Mouse (Mus musculus) neural tube, embryonic 13.5 days (tissue): ENCODE measurements at regions not wholly inside any gene's neighbourhood (a gene's known extent, or its start where the extent isn't known, plus 50 kb on each side); places are given as distances from the start of the nearest gene placed in this dataset.
A peak's percentile ranks its signal among the peaks of the same experiment; 100 is the strongest.

Source experiments
- ATAC-seq: fragments of 200-750 bp; cut with Nextera tagmentation; 2 replicates; pipeline ENCODE4 v1.8.0; 2017; ENCODE audit warnings: low read depth, mild to moderate bottlenecking, moderate TSS enrichment, moderate library complexity
- H3K27ac ChIP-seq: fragments of 300-500 bp; sonication (generic); replicated peaks from 2 replicates; pipeline ENCODE4 v1.5.1; 2015; ENCODE audit warnings: moderate library complexity, mild to moderate bottlenecking, inconsistent platforms
- H3K27me3 ChIP-seq: fragments of 300-500 bp; sonication (generic); 2 replicates; pipeline ENCODE4 v1.6.1; 2015; ENCODE audit warnings: mild to moderate bottlenecking, inconsistent platforms
- H3K36me3 ChIP-seq: fragments of 300-500 bp; sonication (generic); 2 replicates; pipeline ENCODE4 v1.6.1; 2015; ENCODE audit warnings: mild to moderate bottlenecking, inconsistent platforms
- H3K4me1 ChIP-seq: fragments of 300-500 bp; sonication (generic); replicated peaks from 2 replicates; pipeline ENCODE4 v1.6.1; 2015; ENCODE audit warnings: inconsistent platforms
- H3K4me2 ChIP-seq: fragments of 300-500 bp; sonication (generic); 2 replicates; pipeline ENCODE4 v1.6.1; 2015; ENCODE audit warnings: inconsistent platforms, mild to moderate bottlenecking, moderate library complexity
- H3K4me3 ChIP-seq: fragments of 300-500 bp; sonication (generic); 2 replicates; pipeline ENCODE4 v1.5.1; 2015; ENCODE audit warnings: mild to moderate bottlenecking, inconsistent platforms
- H3K9ac ChIP-seq: fragments of 300-500 bp; sonication (generic); 2 replicates; pipeline ENCODE4 v1.6.1; 2015; ENCODE audit warnings: moderate library complexity, mild to moderate bottlenecking, inconsistent platforms
- H3K9me3 ChIP-seq: fragments of 300-500 bp; sonication (generic); 2 replicates; pipeline ENCODE4 v1.6.1; 2016; ENCODE audit warnings: inconsistent platforms
- whole genome bisulfite sequencing: fragments of 180-500 bp; shearing (Covaris S2); methylation state at CpG from one replicate; pipeline ENCODE4 v1.1.7; 2015; 5-methylcytosine and 5-hydroxymethylcytosine counted together

DNA sequence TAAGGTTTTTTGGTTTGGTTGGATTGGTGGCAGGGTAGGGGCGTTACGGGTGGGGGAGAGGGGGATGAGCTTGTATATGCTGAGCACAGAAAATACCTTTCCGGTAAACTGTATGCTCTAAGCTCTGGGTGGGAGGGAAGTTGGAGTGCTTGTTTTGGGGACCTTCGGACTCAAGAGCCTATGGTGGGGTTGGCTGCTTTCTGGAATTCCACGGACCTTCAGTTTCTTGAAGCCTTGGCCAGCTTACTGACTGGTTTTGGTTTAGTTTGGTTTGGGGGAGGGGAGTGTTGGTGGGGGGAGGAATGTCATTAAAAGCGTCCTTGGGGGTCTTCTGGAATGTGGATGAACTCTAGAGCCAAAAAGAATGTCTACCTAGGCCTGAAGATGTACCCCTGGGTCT lies 59.6 kb upstream of the Hs6st1 start:
- no peak overlapping the region for H3K27ac ChIP-seq
- no peaks in the 10 kb centered on the region for H3K9me3 ChIP-seq
- no peak overlapping the region for H3K9ac ChIP-seq
- 89% methylated on average over 6 of the region's 6 CpGs for WGBS
- no peak overlapping the region for H3K4me3 ChIP-seq
- H3K27me3 ChIP-seq, result no peaks in the 10 kb centered on the region
- no peak for ATAC-seq
- H3K36me3 ChIP-seq, result no peaks in the 10 kb centered on the region
- H3K4me1 ChIP-seq, result peaks cover 12% of the 10 kb centered on the region
- H3K4me2 ChIP-seq, result no peak overlapping the region

DNA sequence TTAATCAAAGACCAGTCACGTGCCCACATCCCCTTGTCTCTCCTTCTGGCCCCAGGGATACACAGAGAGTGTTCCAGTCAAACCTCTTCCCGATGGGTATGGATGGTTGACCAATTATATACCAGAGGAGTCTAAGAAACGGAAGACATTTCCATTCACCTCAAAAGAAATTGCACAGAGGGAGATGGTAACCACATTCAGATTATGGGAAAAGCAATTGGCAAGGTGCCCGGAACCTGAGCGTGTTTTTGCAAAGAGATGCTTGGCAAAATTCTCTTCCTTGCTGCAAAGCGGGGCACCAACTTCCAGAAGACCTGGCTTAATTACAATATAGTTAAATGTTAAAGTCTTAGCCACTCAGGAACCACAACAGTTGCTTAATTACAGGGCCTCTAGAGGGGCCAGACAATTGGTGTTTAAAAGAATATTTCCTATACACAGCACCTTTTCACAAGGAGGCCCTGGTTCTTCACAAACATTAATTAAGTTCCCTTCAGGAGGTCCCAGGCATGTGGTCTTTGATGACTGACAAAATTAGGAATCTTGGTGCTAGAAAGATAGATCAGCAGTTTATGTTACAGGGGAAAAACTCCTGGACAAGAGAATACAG lies 59.1 kb upstream of the Hs6st1 start:
- Histone ChIP-seq H3K36me3 (no peaks in the 10 kb centered on the region), H3K27me3 (no peaks in the 10 kb centered on the region), H3K9me3 (no peaks in the 10 kb centered on the region), H3K9ac (no peak overlapping the region), H3K4me3 (no peak overlapping the region), H3K27ac (no peak overlapping the region), H3K4me1 (0 out of 2 replicates have a peak, but pooled peaks cover 7% of the 10 kb centered on the region), H3K4me2 (no peak overlapping the region)
- WGBS, result 63% methylated on average over 6 of the region's 6 CpGs
- ATAC-seq, result no peak

DNA sequence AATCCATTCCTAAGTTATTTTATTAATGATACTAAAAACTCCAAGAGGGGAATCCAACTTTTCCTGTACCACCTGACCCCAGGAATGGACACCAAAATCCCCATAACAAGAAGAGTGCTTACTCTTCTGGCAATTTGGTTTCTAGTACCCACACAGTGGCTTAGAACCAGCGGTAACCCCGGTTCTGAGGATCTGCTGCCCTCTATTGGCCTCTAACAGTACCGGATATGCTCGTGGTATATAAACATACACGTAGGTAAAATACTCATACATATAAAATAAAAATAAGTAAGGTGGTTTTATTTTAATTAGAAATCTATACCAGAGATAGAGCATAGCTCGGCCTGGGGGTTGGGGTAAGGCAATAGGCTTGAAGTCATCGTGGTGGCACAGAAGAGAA lies 58.0 kb upstream of the Hs6st1 start:
- H3K36me3 ChIP-seq, result no peaks in the 10 kb centered on the region
- H3K4me3 ChIP-seq, result no peak overlapping the region
- no peaks in the 10 kb centered on the region for H3K27me3 ChIP-seq
- no peak overlapping the region for H3K4me2 ChIP-seq
- H3K9me3 ChIP-seq, result no peaks in the 10 kb centered on the region
- H3K4me1 ChIP-seq, result no peaks in the 10 kb centered on the region
- no peak overlapping the region for H3K9ac ChIP-seq
- WGBS, result 90% methylated on average over 7 of the region's 7 CpGs
- no peak overlapping the region for H3K27ac ChIP-seq
- no peak for ATAC-seq

GRCm38 (mm10) chr1:36010834-36011233 lies 57.4 kb upstream of the Hs6st1 start:
- Histone ChIP-seq H3K36me3 (no peaks in the 10 kb centered on the region), H3K4me2 (no peak overlapping the region), H3K27ac (no peak overlapping the region), H3K27me3 (no peaks in the 10 kb centered on the region), H3K9ac (no peak overlapping the region), H3K4me1 (no peaks in the 10 kb centered on the region), H3K4me3 (no peak overlapping the region), H3K9me3 (no peaks in the 10 kb centered on the region)
- 87% methylated on average over 12 of the region's 12 CpGs for WGBS
- ATAC-seq, result no peak

DNA sequence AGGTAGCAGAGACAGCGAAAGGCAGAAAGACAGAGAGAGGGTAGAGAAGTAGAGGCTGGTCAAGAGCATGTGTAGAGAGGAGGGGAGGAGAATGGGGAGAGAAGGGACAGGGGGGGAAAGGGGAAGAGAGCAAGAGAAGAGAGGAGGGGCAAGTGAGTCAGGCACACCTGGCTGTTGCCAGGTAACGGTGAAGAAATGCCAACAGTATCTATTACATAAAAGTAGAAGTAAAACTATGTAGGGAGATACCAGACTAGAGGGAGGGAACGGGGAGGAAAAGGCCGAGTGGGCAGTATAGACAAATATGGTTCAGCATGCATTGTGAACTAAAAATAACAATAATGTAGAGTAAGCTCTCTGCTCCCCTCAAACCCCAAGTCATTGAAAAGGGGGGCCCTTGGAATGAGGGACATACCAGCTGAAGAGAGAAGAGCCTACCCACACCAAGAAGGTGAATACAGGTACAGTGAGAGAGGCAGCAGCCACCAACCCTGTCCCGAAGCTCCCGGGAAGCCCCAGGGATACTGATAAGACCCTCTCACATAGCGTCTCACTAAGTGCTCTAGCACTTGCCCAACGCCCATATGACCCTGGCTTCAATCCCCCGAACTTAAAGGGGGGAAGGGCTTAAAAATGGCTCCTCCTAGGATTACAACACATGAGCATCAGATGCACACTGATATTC lies 56.0 kb upstream of the Hs6st1 start:
- peaks cover 8% of the 10 kb centered on the region for H3K4me1 ChIP-seq
- no peak overlapping the region for H3K4me3 ChIP-seq
- H3K4me2 ChIP-seq, result no peak overlapping the region
- 88% methylated on average over 9 of the region's 9 CpGs for WGBS
- no peak for ATAC-seq
- H3K27ac ChIP-seq, result no peak overlapping the region
- H3K9ac ChIP-seq, result no peak overlapping the region
- no peaks in the 10 kb centered on the region for H3K36me3 ChIP-seq
- H3K9me3 ChIP-seq, result no peaks in the 10 kb centered on the region
- no peaks in the 10 kb centered on the region for H3K27me3 ChIP-seq

DNA sequence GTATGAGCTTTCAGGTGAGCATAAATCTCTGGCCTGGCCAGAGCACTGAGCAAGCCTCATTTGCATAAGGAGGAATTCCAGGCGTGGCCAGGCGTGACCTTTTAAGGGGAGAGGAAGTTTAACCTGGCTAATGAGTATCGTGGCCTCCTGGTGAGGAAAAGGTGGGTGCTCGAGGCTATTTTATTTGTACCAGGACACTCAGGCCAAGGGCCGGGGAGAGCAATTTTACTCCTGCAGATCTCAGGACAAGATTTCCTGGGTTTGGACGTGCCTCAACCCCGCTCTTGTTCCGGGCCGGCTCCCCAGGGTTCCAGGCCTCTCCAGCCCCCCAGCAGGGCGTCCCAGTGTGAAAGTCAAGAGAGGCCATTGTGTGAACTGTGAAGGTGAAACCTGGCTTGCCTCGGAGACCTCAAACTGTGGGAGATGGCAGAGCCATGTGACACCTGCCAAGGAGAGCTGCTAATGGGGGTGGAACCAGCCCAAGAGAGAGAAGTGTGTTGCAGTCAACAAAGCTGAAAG lies 54.3 kb upstream of the Hs6st1 start:
- no peak for ATAC-seq
- no peaks in the 10 kb centered on the region for H3K9me3 ChIP-seq
- no peak overlapping the region for H3K27ac ChIP-seq
- WGBS, result 27% methylated on average over 11 of the region's 11 CpGs
- H3K36me3 ChIP-seq, result no peaks in the 10 kb centered on the region
- H3K4me2 ChIP-seq, result no peak overlapping the region
- no peak overlapping the region for H3K4me3 ChIP-seq
- peaks cover 14% of the 10 kb centered on the region for H3K4me1 ChIP-seq
- no peak overlapping the region for H3K9ac ChIP-seq
- H3K27me3 ChIP-seq, result no peaks in the 10 kb centered on the region

GRCm38 (mm10) chr1:36014372-36014771 lies 53.8 kb upstream of the Hs6st1 start:
- H3K27me3 ChIP-seq, result no peaks in the 10 kb centered on the region
- no peak for ATAC-seq
- no peak overlapping the region for H3K4me2 ChIP-seq
- H3K9ac ChIP-seq, result no peak overlapping the region
- peaks cover 14% of the 10 kb centered on the region for H3K4me1 ChIP-seq
- H3K27ac ChIP-seq, result no peak overlapping the region
- no peaks in the 10 kb centered on the region for H3K9me3 ChIP-seq
- WGBS, result 81% methylated on average over 7 of the region's 7 CpGs
- H3K4me3 ChIP-seq, result no peak overlapping the region
- no peaks in the 10 kb centered on the region for H3K36me3 ChIP-seq

GRCm38 (mm10) chr1:36015210-36015609 lies 53.0 kb upstream of the Hs6st1 start:
- Histone ChIP-seq H3K36me3 (no peaks in the 10 kb centered on the region), H3K27me3 (no peaks in the 10 kb centered on the region), H3K4me3 (no peak overlapping the region), H3K4me1 (peaks cover 14% of the 10 kb centered on the region), H3K27ac (no peak overlapping the region), H3K9me3 (no peaks in the 10 kb centered on the region), H3K4me2 (no peak overlapping the region), H3K9ac (no peak overlapping the region)
- 94% methylated on average over 5 of the region's 5 CpGs for WGBS
- no peak for ATAC-seq

DNA sequence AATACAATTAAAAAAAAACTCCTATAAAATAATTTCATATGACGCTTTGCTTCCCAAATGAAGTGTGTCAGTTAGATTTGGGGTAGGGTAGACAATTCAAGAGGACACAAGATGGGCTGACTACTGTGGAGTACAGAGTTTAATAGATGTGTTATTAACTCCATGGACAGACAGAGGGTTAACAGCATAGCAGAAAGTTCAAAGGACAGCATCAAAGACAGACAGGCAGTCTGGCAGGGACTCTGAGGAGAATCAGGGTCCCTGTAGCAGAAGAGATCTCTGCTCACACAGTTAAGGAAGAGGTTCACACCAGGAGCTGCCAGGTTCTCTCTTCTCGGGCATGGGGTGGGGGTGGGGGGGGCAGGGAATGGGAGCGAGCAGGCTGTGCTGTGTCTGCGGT lies 51.6 kb upstream of the Hs6st1 start:
- Histone ChIP-seq H3K36me3 (no peaks in the 10 kb centered on the region), H3K27me3 (no peaks in the 10 kb centered on the region), H3K4me1 (peaks cover 14% of the 10 kb centered on the region), H3K4me2 (no peak overlapping the region), H3K9ac (no peak overlapping the region), H3K4me3 (no peak overlapping the region), H3K27ac (no peak overlapping the region), H3K9me3 (no peaks in the 10 kb centered on the region)
- ATAC-seq, result no peak
- 38% methylated on average over 4 of the region's 4 CpGs for WGBS

GRCm38 (mm10) chr1:36017061-36017461 lies 51.1 kb upstream of the Hs6st1 start:
- no peaks in the 10 kb centered on the region for H3K36me3 ChIP-seq
- 10% methylated on average over 7 of the region's 7 CpGs for WGBS
- H3K4me2 ChIP-seq, result no peak overlapping the region
- peak; percentile 67 for ATAC-seq
- peaks cover 14% of the 10 kb centered on the region for H3K4me1 ChIP-seq
- H3K4me3 ChIP-seq, result no peak overlapping the region
- 0 out of 2 replicates have a peak overlapping the region, but pooled peaks have one; percentile 22 for H3K9ac ChIP-seq
- no peaks in the 10 kb centered on the region for H3K9me3 ChIP-seq
- H3K27me3 ChIP-seq, result no peaks in the 10 kb centered on the region
- no peak overlapping the region for H3K27ac ChIP-seq

DNA sequence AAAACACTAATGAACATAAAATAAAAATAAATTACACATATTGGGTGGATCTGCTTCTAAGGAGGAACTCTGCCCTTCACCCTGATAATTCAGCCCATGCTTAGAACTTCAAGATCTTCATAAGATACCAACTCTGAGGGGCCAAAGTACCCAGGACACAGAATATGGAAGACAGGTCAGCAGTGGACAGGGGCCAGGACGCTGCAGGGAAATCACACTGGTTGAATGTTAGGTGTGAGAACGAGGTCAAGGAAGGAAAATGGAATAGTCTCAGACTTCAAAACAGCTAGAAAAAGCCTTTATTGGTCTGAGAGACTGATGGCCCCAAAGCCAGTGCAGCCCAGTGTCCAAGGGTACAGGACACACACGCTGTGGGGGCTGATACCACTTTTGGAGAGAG lies 50.5 kb upstream of the Hs6st1 start:
- Histone ChIP-seq H3K4me2 (no peak overlapping the region), H3K36me3 (no peaks in the 10 kb centered on the region), H3K4me3 (no peak overlapping the region), H3K9me3 (no peaks in the 10 kb centered on the region; the same call in 1 of the 2 replicates), H3K27ac (no peak overlapping the region), H3K27me3 (no peaks in the 10 kb centered on the region), H3K4me1 (peaks cover 14% of the 10 kb centered on the region), H3K9ac (no peak overlapping the region)
- WGBS, result 54% methylated on average over 3 of the region's 3 CpGs
- no peak for ATAC-seq
